Mouse (Mus musculus): ENCODE data around the gene Dis3. TPM values are rescaled to one million over a fixed set of nuclear protein-coding genes. Genes with fewer than 3 reads are reported as not detected.

Gene Dis3
- polyA plus RNA-seq, 1 experiment from 2014 or later, result 24.8 TPM

GRCm38 (mm10) chr14:99121584-99122339, 22.2 kb upstream of the Dis3 start:
- WGBS, result 87% methylated on average over 11 of the region's 11 CpGs
- no peaks in the 10 kb centered on the region for H3K4me1 ChIP-seq
- H3K9me3 ChIP-seq (replicated peaks), result no peaks in the 10 kb centered on the region
- H3K9ac ChIP-seq, result no peak overlapping the region
- peaks cover 23% of the 10 kb centered on the region for H3K36me3 ChIP-seq (ENCODE audit: poor library complexity, severe bottlenecking)
- no peak for ATAC-seq
- no peak overlapping the region for H3K4me3 ChIP-seq
- no peak overlapping the region for H3K4me2 ChIP-seq
- no peaks in the 10 kb centered on the region for H3K27me3 ChIP-seq
- no peak overlapping the region for H3K27ac ChIP-seq

DNA sequence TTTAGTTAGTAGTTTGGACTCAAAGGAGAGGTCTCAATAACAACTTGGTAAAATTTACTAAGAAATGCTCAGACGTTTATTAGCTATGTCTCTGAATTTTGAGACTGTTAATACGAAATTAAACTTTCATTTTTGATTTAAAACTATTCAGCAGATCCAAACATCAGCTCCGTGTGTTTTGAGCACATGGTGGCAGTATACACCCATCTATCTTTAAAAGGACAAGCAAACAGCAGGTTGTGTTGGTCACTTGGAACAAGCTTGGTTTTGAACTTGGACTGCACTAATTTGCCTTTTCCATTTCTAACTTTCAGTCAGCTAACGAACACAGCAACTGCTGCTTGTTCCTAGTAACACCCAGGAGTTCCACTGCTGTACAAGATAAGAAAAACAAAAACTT, 18.0 kb upstream of the Dis3 start:
- Histone ChIP-seq H3K9ac (no peak overlapping the region), H3K36me3 (ENCODE audit: poor library complexity, severe bottlenecking) (peaks cover 43% of the 10 kb centered on the region), H3K4me2 (no peak overlapping the region), H3K4me1 (no peaks in the 10 kb centered on the region), H3K4me3 (no peak overlapping the region), H3K27ac (no peak overlapping the region), H3K9me3 (replicated peaks) (no peaks in the 10 kb centered on the region), H3K27me3 (no peaks in the 10 kb centered on the region)
- 84% methylated on average over 4 of the region's 4 CpGs for WGBS
- ATAC-seq, result no peak

- Histone ChIP-seq H3K4me3 (no peak overlapping the region), H3K9ac (no peak overlapping the region), H3K9me3 (replicated peaks) (no peaks in the 10 kb centered on the region), H3K36me3 (ENCODE audit: poor library complexity, severe bottlenecking) (peaks cover 83% of the 10 kb centered on the region), H3K27me3 (no peaks in the 10 kb centered on the region), H3K4me2 (no peak overlapping the region), H3K27ac (no peak overlapping the region), H3K4me1 (no peaks in the 10 kb centered on the region)
- 86% methylated on average over 6 of the region's 6 CpGs for WGBS
- no peak for ATAC-seq
These were observed 9.2 kb upstream of the Dis3 start for GRCm38 (mm10) chr14:99108762-99109161.

GRCm38 (mm10) chr14:99107631-99108187, 8.1 kb upstream of the Dis3 start:
- Histone ChIP-seq H3K4me2 (no peak overlapping the region), H3K9ac (no peak overlapping the region), H3K36me3 (ENCODE audit: poor library complexity, severe bottlenecking) (peaks cover 85% of the 10 kb centered on the region), H3K9me3 (replicated peaks) (no peaks in the 10 kb centered on the region), H3K27me3 (no peaks in the 10 kb centered on the region), H3K27ac (no peak overlapping the region), H3K4me1 (no peaks in the 10 kb centered on the region), H3K4me3 (no peak overlapping the region)
- ATAC-seq, result no peak
- WGBS, result 87% methylated on average over 2 of the region's 2 CpGs

DNA sequence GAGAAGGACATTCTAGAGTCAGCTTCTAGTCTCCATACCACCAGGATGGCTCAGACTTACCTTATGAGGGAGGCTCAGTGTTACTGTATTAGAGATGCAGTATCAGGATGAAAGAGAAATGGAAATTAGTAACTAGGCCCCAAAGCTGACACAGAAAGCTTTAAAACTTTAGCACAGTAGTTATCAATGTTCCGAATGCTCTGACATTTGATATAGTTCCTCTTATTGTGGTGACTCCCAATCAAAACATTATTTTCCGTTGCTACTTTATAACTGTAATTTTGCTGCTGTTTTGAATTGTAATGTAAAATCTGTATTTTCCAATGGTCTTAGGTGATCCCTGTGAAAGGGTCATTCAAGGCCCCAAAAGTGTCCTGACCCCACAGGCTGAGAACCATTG, 7.1 kb upstream of the Dis3 start:
- ATAC-seq, result no peak
- H3K4me3 ChIP-seq, result no peak overlapping the region
- H3K9ac ChIP-seq, result no peak overlapping the region
- H3K36me3 ChIP-seq (ENCODE audit: poor library complexity, severe bottlenecking), result peaks cover 84% of the 10 kb centered on the region
- H3K27ac ChIP-seq, result no peak overlapping the region
- H3K4me1 ChIP-seq, result 0 out of 2 replicates have a peak, but pooled peaks cover 2% of the 10 kb centered on the region
- no peaks in the 10 kb centered on the region for H3K9me3 ChIP-seq (replicated peaks)
- no peaks in the 10 kb centered on the region for H3K27me3 ChIP-seq
- H3K4me2 ChIP-seq, result no peak overlapping the region
- 94% methylated on average over 2 of the region's 2 CpGs for WGBS

DNA sequence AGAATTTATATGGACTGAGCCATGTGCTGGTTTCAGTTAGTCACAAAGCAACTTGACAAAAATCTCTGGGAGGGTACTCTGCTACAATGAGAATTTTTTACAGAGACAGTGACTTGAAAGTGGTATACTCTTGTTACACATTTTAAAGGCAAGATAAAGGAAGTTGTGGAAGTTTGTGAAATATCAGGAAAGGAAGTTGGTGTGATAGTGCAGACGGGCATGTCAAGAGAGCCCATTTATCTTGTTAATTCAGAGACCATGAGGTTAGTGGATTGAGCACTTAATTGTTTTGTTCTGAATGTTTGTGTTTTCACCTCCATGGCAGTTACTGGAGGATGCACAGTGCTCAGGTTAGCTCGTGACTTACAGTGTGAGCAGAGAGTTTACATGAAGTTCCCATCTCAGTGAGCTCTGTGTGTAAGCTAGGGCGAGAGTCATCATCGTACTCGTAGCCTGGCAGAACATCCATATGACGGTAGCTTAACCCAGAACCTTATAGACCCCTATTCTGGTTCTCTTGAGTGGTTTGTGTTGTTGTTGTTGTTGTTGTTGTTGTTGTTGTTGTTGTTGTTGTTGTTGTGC, 5.1 kb upstream of the Dis3 start:
- WGBS, result 94% methylated on average over 6 of the region's 6 CpGs
- H3K27ac ChIP-seq, result no peak overlapping the region
- H3K27me3 ChIP-seq, result no peaks in the 10 kb centered on the region
- H3K4me2 ChIP-seq, result no peak overlapping the region
- H3K36me3 ChIP-seq (ENCODE audit: poor library complexity, severe bottlenecking), result peaks cover 67% of the 10 kb centered on the region
- ATAC-seq, result no peak
- peaks cover 10% of the 10 kb centered on the region for H3K4me1 ChIP-seq
- no peaks in the 10 kb centered on the region for H3K9me3 ChIP-seq (replicated peaks)
- H3K4me3 ChIP-seq, result no peak overlapping the region
- H3K9ac ChIP-seq, result no peak overlapping the region

DNA sequence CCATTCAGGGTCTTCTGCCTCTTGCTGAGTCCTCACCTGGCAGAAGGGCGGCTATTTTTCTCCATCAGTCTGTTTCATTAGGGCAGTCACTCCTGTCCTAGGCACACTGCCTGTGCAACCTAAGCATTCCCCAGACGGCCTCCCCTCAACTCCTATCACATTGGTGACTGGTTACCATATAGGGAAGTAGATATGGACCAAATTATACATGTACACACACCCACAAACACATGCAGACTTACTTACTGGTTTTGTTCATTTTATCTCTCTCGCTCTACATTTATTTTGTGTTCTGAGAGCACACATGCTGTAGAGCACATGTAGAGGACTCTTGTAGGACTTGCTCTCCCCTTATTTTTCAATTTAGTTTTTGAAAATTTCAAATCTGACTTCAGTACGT, 3.5 kb upstream of the Dis3 start:
- no peak for ATAC-seq
- H3K36me3 ChIP-seq (ENCODE audit: poor library complexity, severe bottlenecking), result peaks cover 53% of the 10 kb centered on the region
- WGBS, result 91% methylated on average over 4 of the region's 4 CpGs

GRCm38 (mm10) chr14:99099967-99100587, 507 bp upstream of the Dis3 start:
- Histone ChIP-seq H3K4me1 (peaks cover 18% of the 10 kb centered on the region), H3K4me3 (peak overlapping the region; percentile 97), H3K9ac (peak overlapping the region; percentile 71), H3K27ac (no peak overlapping the region), H3K9me3 (replicated peaks) (no peaks in the 10 kb centered on the region), H3K4me2 (peak overlapping the region; percentile 64), H3K36me3 (ENCODE audit: poor library complexity, severe bottlenecking) (peaks cover 53% of the 10 kb centered on the region), H3K27me3 (no peaks in the 10 kb centered on the region)
- WGBS, result 8% methylated on average over 20 of the region's 20 CpGs
- ATAC-seq, result no peak

More for the DNA sequence above, 3.5 kb upstream of the Dis3 start:
- Histone ChIP-seq H3K27me3 (no peaks in the 10 kb centered on the region), H3K4me1 (peaks cover 18% of the 10 kb centered on the region), H3K4me3 (no peak overlapping the region), H3K27ac (no peak overlapping the region), H3K9me3 (replicated peaks) (no peaks in the 10 kb centered on the region), H3K4me2 (no peak overlapping the region), H3K9ac (no peak overlapping the region)

DNA sequence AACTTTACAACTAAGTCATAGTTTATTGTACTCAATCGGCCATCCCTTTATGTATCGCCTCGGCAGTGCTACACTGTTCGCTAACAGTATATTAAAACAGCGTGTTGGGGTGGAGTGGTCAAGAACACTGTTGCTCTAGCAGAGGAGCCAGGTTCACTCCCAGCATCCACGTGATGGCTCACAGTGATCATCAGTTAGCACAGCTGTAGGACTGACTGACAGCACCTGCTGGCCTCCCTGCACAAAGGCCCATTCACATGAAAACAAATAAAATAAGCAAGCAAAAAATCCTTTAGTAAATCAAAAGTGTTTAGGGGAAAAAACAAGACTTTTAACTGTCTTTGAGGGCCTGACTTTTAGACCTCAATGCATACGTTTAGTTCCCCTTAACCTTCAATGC, 10.6 kb downstream of the Dis3 start:
- 92% methylated on average over 7 of the region's 7 CpGs for WGBS
- Histone ChIP-seq H3K9ac (no peak overlapping the region), H3K27ac (no peak overlapping the region), H3K4me2 (no peak overlapping the region), H3K4me3 (no peak overlapping the region), H3K4me1 (no peaks in the 10 kb centered on the region), H3K9me3 (replicated peaks) (no peaks in the 10 kb centered on the region), H3K36me3 (ENCODE audit: poor library complexity, severe bottlenecking) (peaks cover 74% of the 10 kb centered on the region), H3K27me3 (no peaks in the 10 kb centered on the region)
- ATAC-seq, result no peak

DNA sequence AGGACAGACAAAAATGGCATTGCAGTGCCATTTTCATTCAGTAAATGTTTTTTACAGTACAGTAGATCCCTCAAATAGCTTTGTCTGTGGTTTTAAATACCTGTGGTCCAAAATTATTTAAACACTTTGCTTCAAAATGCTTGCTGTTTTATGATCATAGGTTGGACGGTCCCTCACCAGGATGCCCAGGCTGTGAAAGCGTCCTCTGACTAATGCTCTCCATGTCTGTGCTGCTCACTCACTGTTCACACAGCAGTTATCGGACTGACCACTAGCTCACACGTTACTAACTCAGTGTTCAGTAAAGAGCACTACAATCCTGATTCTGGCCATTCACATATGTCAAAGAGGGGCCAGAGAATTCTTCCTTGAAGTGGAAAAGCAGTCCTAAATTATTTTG, 28.4 kb downstream of the Dis3 start:
- Histone ChIP-seq H3K4me2 (no peak overlapping the region), H3K9me3 (replicated peaks) (no peaks in the 10 kb centered on the region)
- 88% methylated on average over 4 of the region's 4 CpGs for WGBS

DNA sequence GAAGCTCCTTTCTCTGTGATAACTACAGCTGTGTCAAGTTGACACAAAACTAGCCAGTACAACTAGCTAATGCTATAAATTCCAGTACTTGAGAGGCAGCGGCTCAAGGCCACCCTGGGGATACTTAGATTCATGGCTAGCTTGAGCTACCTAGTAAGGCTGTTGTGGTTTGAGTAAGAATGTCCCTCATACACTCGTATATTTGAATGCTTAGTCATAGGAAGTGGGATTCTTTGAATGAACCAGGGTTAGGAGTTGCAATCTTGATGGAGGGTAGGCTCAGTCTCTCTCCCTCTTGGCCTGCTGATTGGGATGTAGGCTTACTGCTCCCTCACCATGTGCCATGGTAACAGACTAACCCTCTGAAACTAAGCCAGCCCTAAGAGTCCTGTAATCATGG, 36.5 kb downstream of the Dis3 start:
- H3K4me3 ChIP-seq, result no peak overlapping the region
- no peaks in the 10 kb centered on the region for H3K4me1 ChIP-seq
- peaks cover 49% of the 10 kb centered on the region for H3K36me3 ChIP-seq (ENCODE audit: poor library complexity, severe bottlenecking)
- no peak overlapping the region for H3K9ac ChIP-seq
- H3K27me3 ChIP-seq, result no peaks in the 10 kb centered on the region
- H3K4me2 ChIP-seq, result no peak overlapping the region
- ATAC-seq, result no peak
- no peaks in the 10 kb centered on the region for H3K9me3 ChIP-seq (replicated peaks)
- WGBS, result 97% methylated on average over 2 of the region's 2 CpGs
- H3K27ac ChIP-seq, result no peak overlapping the region

More for the DNA sequence above, 28.4 kb downstream of the Dis3 start:
- ATAC-seq, result no peak
- no peak overlapping the region for H3K9ac ChIP-seq
- H3K27me3 ChIP-seq, result no peaks in the 10 kb centered on the region
- peaks cover 56% of the 10 kb centered on the region for H3K36me3 ChIP-seq (ENCODE audit: poor library complexity, severe bottlenecking)
- H3K27ac ChIP-seq, result no peak overlapping the region
- H3K4me3 ChIP-seq, result no peak overlapping the region
- H3K4me1 ChIP-seq, result no peaks in the 10 kb centered on the region

DNA sequence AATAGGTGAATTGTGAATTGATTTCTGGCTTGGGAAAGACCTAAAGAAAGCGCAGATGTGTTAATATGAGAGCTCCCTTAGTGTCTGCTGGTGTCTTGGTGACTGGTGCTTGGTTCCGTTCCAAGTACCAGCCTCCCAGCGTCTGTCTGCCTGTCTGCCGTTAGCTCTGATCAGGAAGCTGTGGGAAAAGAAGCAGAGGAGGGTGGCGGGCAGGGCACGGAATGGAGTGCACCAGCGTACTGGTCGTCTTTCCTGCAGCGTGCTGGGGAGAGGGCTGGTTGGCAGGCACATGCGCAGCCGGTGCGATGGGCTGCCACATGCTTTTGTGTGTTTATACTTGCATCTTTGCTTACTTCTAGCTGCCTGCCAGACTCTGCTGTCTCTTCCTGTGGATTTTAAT, 39.0 kb downstream of the Dis3 start:
- no peak overlapping the region for H3K27ac ChIP-seq
- no peaks in the 10 kb centered on the region for H3K4me1 ChIP-seq
- H3K27me3 ChIP-seq, result no peaks in the 10 kb centered on the region
- no peak overlapping the region for H3K4me2 ChIP-seq
- peak; percentile 65 for ATAC-seq
- no peak overlapping the region for H3K9ac ChIP-seq
- H3K4me3 ChIP-seq, result no peak overlapping the region
- peaks cover 52% of the 10 kb centered on the region for H3K36me3 ChIP-seq (ENCODE audit: poor library complexity, severe bottlenecking)
- no peaks in the 10 kb centered on the region for H3K9me3 ChIP-seq (replicated peaks)
- WGBS, result 85% methylated on average over 12 of the region's 12 CpGs

Data from forebrain, embryonic 13.5 days (tissue).